Mouse (Mus musculus) hindbrain, embryonic 14.5 days (tissue): Measurements from ENCODE around the gene Epha8. TPM values are rescaled to one million over a fixed set of nuclear protein-coding genes. Genes with fewer than 3 reads are reported as not detected.
A peak's percentile ranks its signal among the peaks of the same experiment; 100 is the strongest.

Experiments used
- ATAC-seq: fragments of 200-750 bp; cut with Nextera tagmentation; 2 replicates; pipeline ENCODE4 v1.8.0; 2017; ENCODE audit warnings: moderate number of reproducible peaks, mild to moderate bottlenecking, moderate TSS enrichment, moderate library complexity; ENCODE audit not compliant: low FRiP score
- DNase-seq: peaks from one replicate; pipeline ENCODE4 v3.0.0-alpha.2; 2015; ENCODE audit warnings: low spot score
- H3K27ac ChIP-seq: fragments of 300-500 bp; sonication (generic); 2 replicates; pipeline ENCODE4 v1.5.1; 2014; ENCODE audit warnings: mild to moderate bottlenecking, moderate library complexity
- H3K27me3 ChIP-seq: fragments of 300-500 bp; sonication (generic); 2 replicates; pipeline ENCODE4 v1.6.1; 2014; ENCODE audit warnings: mild to moderate bottlenecking, low read length, mixed read lengths; ENCODE audit not compliant: control insufficient read depth, insufficient read depth
- H3K36me3 ChIP-seq: fragments of 300-500 bp; sonication (generic); replicated peaks from 2 replicates; pipeline ENCODE4 v1.6.1; 2014; ENCODE audit not compliant: control insufficient read depth, insufficient read depth
- H3K4me1 ChIP-seq: fragments of 300-500 bp; sonication (generic); replicated peaks from 2 replicates; pipeline ENCODE4 v1.6.1; 2014; ENCODE audit warnings: antibody characterized with exemption, low read length, mixed read lengths; ENCODE audit not compliant: control insufficient read depth, insufficient read depth
- H3K4me2 ChIP-seq: fragments of 300-500 bp; sonication (generic); replicated peaks from 2 replicates; pipeline ENCODE4 v1.6.1; 2014; ENCODE audit warnings: mild to moderate bottlenecking, moderate library complexity
- H3K4me3 ChIP-seq: fragments of 300-500 bp; sonication (generic); replicated peaks from 2 replicates; pipeline ENCODE4 v1.5.1; 2014; ENCODE audit warnings: mild to moderate bottlenecking, low read length
- H3K9ac ChIP-seq: fragments of 300-500 bp; sonication (generic); 2 replicates; pipeline ENCODE4 v1.6.1; 2014
- H3K9me3 ChIP-seq: fragments of 300-500 bp; sonication (generic); 2 replicates; pipeline ENCODE4 v1.6.1; 2016; ENCODE audit warnings: low read length; ENCODE audit not compliant: control insufficient read depth
- WGBS: fragments of 180-500 bp; shearing (Covaris S2); extraction: QIAGEN DNeasy Blood & Tissue Kit; methylation state at CpG from one replicate; pipeline ENCODE4 v1.1.7; 2014; 5-methylcytosine and 5-hydroxymethylcytosine counted together
- polyA plus RNA-seq: library from polyadenylated mRNA; unstranded; fragments of >200 nt; fragmentation: Nextera tagmentation; extraction: Ambion mirVana; gene quantifications from 2 replicates; pipeline ENCODE4 v1.2.1, GENCODE M21; 2014

The Epha8 gene
- polyA plus RNA-seq, 1 experiment from 2014 or later: 15.5 TPM

- no peaks in the 10 kb centered on the region for H3K9me3 ChIP-seq
- H3K9ac ChIP-seq: no peak overlapping the region
- no peak overlapping the region for H3K4me2 ChIP-seq
- no peak overlapping the region for H3K27ac ChIP-seq
- WGBS: 36% methylated on average over 4 of the region's 4 CpGs
- H3K4me3 ChIP-seq: no peak overlapping the region
- H3K36me3 ChIP-seq: no peaks in the 10 kb centered on the region
- no peak for DNase-seq
- H3K4me1 ChIP-seq: peaks cover 13% of the 10 kb centered on the region
- no peak for ATAC-seq
- H3K27me3 ChIP-seq: peaks cover 38% of the 10 kb centered on the region
These were observed 5.1 kb upstream of the Epha8 start for GRCm38 (mm10) chr4:136961642-136962285.

DNA sequence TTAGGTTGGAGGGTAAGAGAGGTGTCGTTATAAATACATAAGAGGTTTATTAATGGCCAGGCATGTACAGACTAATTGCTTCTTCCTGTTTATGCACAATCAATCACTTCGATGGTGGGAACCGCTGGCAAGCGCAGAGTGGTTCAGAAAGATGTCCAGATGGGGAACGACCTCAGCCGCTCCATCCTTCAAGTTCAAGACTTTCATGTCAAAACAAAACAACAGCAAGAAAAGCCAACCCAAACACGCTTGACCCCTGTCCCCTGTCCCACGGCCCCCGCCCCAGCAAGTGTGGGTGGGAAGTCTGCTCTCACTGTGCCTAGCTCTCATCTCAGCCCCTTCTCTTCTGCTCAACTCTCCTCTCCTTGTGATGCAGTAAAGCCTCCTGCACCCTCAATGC, 4.0 kb upstream of the Epha8 start:
- Histone ChIP-seq H3K4me2 (no peak overlapping the region), H3K9ac (no peak overlapping the region), H3K27ac (no peak overlapping the region), H3K36me3 (no peaks in the 10 kb centered on the region), H3K4me1 (peaks cover 10% of the 10 kb centered on the region), H3K27me3 (peaks cover 39% of the 10 kb centered on the region), H3K9me3 (no peaks in the 10 kb centered on the region), H3K4me3 (no peak overlapping the region)
- WGBS: 47% methylated on average over 9 of the region's 9 CpGs
- DNase-seq (no peak), ATAC-seq (no peak)

DNA sequence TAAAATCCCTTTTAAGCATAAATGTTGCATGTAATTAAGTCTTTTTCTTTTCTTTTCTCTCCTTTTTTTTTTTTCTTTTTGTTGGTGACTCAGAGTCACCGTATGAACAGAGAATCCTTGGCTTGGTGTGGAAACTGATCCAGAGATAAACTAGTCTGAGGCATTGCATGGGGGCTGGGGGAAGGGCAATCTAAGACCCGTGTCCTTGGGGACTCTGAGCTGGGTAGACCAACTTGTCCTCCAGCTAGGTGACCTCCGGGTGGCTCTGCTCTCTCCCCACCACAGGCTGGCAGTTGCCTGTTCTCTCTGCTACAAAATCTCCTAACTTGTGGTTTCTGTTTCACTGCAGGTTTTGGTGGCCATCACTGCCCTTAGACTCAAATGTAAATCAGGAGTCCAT, 3.5 kb upstream of the Epha8 start:
- no peak overlapping the region for H3K9ac ChIP-seq
- peaks cover 41% of the 10 kb centered on the region for H3K27me3 ChIP-seq
- H3K9me3 ChIP-seq: no peaks in the 10 kb centered on the region
- H3K4me2 ChIP-seq: no peak overlapping the region
- 55% methylated on average over 3 of the region's 3 CpGs for WGBS
- H3K27ac ChIP-seq: no peak overlapping the region
- H3K36me3 ChIP-seq: no peaks in the 10 kb centered on the region
- ATAC-seq (no peak), DNase-seq (no peak)
- H3K4me1 ChIP-seq: peaks cover 5% of the 10 kb centered on the region
- no peak overlapping the region for H3K4me3 ChIP-seq

DNA sequence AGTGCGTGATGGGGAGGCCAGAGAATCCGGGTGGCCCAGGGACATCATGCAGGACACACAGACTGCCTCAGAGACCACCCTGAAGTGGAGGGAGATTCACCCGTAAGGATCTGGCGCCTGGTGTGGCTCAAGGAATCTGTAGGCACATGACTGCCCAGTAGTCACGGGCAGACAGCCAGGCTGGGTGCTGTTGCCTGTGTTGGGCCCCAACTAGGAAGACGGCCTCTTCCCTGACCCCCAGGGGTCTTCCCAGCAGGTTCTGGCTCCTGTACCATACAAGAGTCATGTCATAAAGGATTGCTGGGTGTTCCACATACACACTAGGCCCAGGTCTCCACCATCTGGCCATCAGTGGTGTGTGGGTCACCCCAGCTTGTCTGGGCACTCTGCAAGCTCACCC, 2.1 kb downstream of the Epha8 start:
- Histone ChIP-seq H3K27me3 (peaks cover 55% of the 10 kb centered on the region), H3K36me3 (no peaks in the 10 kb centered on the region), H3K9ac (no peak overlapping the region), H3K9me3 (no peaks in the 10 kb centered on the region), H3K4me2 (peak overlapping the region; percentile 17), H3K27ac (no peak overlapping the region), H3K4me3 (no peak overlapping the region), H3K4me1 (0 out of 2 replicates have a peak, but pooled peaks cover 5% of the 10 kb centered on the region)
- ATAC-seq: no peak
- DNase-seq: no peak
- 72% methylated on average over 6 of the region's 6 CpGs for WGBS

DNA sequence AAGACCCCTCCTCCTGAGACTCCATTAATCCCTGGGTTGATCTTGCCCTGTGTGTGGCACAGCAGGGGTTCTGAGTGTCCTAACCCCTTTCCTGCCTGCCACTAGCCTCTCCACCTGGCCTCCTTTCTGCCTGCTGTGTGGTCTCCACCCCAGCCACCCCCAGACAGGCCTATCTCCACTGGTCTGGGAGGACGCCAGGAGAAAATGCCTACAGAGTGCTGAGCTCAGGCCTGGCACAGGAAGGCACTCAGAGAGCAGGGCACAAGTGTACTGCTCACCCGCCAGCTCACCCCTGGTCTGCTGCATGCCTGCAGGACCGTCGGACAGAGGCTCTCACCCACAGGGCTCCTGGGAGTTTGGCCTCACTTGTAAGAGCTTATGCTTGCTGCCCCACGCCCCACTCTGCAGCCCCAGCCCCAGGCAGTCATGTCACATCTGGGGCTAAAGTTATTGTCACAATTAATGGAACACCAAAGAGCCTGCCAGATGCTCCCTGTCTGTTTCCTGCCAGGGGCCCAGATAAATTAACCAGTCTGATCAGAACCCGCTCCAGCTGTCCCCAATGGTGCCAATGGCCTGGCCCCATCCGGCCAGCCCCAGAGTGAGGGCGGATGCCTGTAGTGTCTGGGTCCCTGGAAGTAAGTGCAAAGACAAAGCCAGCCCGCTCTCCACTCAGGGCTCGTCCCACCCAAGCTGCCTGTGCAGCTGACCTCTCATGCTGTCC, 7.2 kb downstream of the Epha8 start:
- H3K4me2 ChIP-seq: no peak overlapping the region
- no peak overlapping the region for H3K4me3 ChIP-seq
- H3K9ac ChIP-seq: no peak overlapping the region
- H3K27ac ChIP-seq: no peak overlapping the region
- peaks cover 17% of the 10 kb centered on the region; the same call in 1 of the 2 replicates for H3K27me3 ChIP-seq
- H3K9me3 ChIP-seq: no peaks in the 10 kb centered on the region
- H3K36me3 ChIP-seq: no peaks in the 10 kb centered on the region
- H3K4me1 ChIP-seq: peaks cover 14% of the 10 kb centered on the region; the same call in 1 of the 2 replicates
- 0 out of 2 replicates have a peak, but pooled peaks have one; percentile 18 for ATAC-seq
- WGBS: 32% methylated on average over 10 of the region's 10 CpGs
- no peak for DNase-seq

DNA sequence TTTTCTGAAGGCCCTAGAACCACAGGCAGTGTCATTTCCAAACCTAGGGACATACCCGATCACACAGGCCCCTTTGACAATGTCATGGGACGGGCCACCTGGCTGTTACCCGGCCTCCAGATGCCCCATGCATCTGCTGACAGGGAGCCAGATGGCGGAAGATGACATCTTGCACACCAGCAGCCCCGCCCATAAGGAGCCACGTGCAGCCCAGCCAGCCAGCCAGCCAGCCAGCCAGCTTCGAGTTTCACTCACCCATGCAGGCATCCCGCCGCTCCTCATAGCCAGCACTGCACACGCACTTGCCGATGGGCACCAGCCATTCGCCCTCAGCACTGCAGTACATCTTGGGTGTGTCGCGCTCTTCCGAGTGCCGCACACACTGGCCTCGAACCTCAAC, 11.2 kb downstream of the Epha8 start:
- WGBS: 68% methylated on average over 17 of the region's 17 CpGs
- peaks cover 11% of the 10 kb centered on the region; the same call in 1 of the 2 replicates for H3K27me3 ChIP-seq
- no peak overlapping the region for H3K9ac ChIP-seq
- H3K27ac ChIP-seq: no peak overlapping the region
- peaks cover 20% of the 10 kb centered on the region for H3K4me1 ChIP-seq
- DNase-seq (no peak), ATAC-seq (no peak)
- H3K4me3 ChIP-seq: no peak overlapping the region
- H3K9me3 ChIP-seq: no peaks in the 10 kb centered on the region
- no peak overlapping the region for H3K4me2 ChIP-seq
- H3K36me3 ChIP-seq: no peaks in the 10 kb centered on the region

DNA sequence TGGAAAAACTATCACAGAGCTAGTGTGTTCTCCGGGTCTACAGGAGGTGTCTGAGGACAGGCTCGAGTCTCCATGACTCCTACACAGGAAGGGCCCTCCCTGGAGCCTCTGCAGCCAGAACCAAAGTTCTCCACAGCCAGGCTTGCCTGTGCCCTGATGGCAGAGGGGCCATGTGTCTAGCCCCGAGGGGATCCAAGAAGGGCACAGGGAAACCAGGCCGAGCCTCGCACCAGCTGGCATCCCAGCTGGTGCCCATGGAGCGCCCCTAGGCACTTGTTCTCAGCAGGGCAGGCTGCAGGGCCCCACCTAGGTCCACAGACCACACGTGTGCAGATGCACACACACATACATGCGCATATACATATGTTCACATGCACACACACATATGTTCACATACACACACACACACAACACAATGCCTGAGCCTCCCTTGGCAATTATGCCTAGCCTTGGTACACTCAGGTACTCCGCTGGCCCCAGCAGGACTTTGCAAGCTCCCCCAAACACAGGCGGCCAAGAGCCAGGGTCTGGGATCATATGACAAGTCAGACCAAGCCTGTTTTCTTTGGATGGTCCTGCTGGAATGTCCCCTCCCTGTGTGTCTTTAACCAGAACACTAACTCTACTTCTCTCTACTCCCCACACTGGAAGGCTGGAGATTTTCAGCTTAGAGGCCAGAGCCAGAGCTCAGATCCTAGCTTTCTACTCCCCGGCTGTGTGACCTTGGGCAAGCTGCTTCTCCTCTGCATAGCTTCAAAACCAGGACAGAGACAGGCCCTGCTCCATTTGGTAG, 11.9 kb downstream of the Epha8 start:
- no peak overlapping the region for H3K9ac ChIP-seq
- DNase-seq (no peak), ATAC-seq (no peak)
- H3K36me3 ChIP-seq: no peaks in the 10 kb centered on the region
- 59% methylated on average over 11 of the region's 11 CpGs for WGBS
- no peak overlapping the region for H3K4me2 ChIP-seq
- peaks cover 20% of the 10 kb centered on the region for H3K4me1 ChIP-seq
- no peaks in the 10 kb centered on the region for H3K9me3 ChIP-seq
- no peak overlapping the region for H3K4me3 ChIP-seq
- H3K27me3 ChIP-seq: peaks cover 11% of the 10 kb centered on the region; the same call in 1 of the 2 replicates
- H3K27ac ChIP-seq: no peak overlapping the region

DNA sequence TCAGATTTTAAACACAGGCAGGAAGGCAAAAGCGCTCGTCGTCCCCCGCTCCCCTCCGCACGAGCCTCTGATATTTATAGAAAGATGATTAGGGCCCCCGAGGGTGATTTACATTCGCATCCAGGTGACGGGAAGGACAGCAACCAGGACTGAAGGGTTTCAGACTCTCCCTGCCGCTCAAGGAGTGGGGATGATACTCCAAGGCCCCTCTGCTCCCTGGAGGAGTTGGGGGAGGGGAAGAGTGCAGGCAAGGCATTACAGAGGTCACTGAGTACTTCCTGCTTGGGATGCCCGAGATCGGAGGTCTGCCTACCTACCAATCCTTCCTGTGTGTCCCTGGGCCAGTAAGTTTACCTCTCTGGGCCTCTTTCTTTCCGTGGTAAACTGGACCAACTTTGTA, 13.4 kb downstream of the Epha8 start:
- 25% methylated on average over 13 of the region's 13 CpGs for WGBS
- no peak overlapping the region for H3K27ac ChIP-seq
- no peaks in the 10 kb centered on the region for H3K9me3 ChIP-seq
- H3K9ac ChIP-seq: no peak overlapping the region
- no peaks in the 10 kb centered on the region for H3K36me3 ChIP-seq
- DNase-seq: no peak
- H3K27me3 ChIP-seq: peaks cover 11% of the 10 kb centered on the region; the same call in 1 of the 2 replicates
- no peak for ATAC-seq
- peaks cover 13% of the 10 kb centered on the region for H3K4me1 ChIP-seq
- 0 out of 2 replicates have a peak overlapping the region, but pooled peaks have one; percentile 17 for H3K4me2 ChIP-seq
- H3K4me3 ChIP-seq: no peak overlapping the region

- DNase-seq (no peak), ATAC-seq (no peak)
- no peak overlapping the region for H3K27ac ChIP-seq
- 9% methylated on average over 18 of the region's 18 CpGs for WGBS
- peak overlapping the region; percentile 12 for H3K9ac ChIP-seq
- no peak overlapping the region for H3K4me3 ChIP-seq
- H3K4me2 ChIP-seq: peak overlapping the region; percentile 17
- no peaks in the 10 kb centered on the region for H3K9me3 ChIP-seq
- H3K36me3 ChIP-seq: no peaks in the 10 kb centered on the region
- peaks cover 11% of the 10 kb centered on the region; the same call in 1 of the 2 replicates for H3K27me3 ChIP-seq
- peaks cover 13% of the 10 kb centered on the region for H3K4me1 ChIP-seq
These were observed 13.9 kb downstream of the Epha8 start for GRCm38 (mm10) chr4:136942761-136943160.
